Mouse (Mus musculus): ENCODE data around the gene Mef2c. TPM values are rescaled to one million over a fixed set of nuclear protein-coding genes. Genes with fewer than 3 reads are reported as not detected.
A peak's percentile ranks its signal among the peaks of the same experiment; 100 is the strongest.

Mef2c gene
- 30.7 and 32.8 TPM in 2 replicates for polyA plus RNA-seq (2014; fragmentation: Nextera tagmentation; extraction: Ambion mirVana)

DNA sequence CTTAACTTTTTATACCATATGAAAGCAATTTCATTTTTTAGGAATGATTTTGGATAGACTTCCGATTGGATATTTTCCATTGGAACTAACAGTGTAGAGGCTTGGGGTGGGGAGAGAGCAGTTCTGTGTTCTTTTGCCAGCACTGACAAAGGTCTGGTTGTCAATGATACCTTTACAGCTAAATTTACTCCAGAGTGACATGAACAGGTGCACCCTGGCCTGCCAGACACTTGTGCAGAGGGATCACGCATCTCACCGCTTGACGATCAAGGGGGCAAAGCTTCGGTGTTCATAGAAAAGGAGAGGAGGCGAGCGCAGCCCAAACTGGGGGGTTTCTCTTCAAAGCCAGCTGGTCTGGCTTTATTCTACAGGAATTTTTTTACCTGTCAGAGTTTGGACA is at the start of gene Mef2c:
Mef2c (plus strand) TSS at position 116 of the 400 bp plus-strand sequence.
- Histone ChIP-seq H3K4me2 (replicated peaks) (no peak within 1 kb of the TSS), H3K27me3 (ENCODE audit: control insufficient read depth, insufficient read depth, low read length) (no peaks in the 10 kb centered on the region), H3K9me3 (ENCODE audit: control insufficient read depth, low read length) (no peaks in the 10 kb centered on the region), H3K4me1 (replicated peaks; ENCODE audit: control insufficient read depth, insufficient read depth, low read length) (no peaks in the 10 kb centered on the region), H3K36me3 (replicated peaks; ENCODE audit: control insufficient read depth, insufficient read depth) (no peaks in the 10 kb centered on the region), H3K9ac (no peak within 1 kb of the TSS), H3K27ac (no peak within 1 kb of the TSS), H3K4me3 (replicated peaks; ENCODE audit: low read length) (no peak within 1 kb of the TSS)
- no peak for DNase-seq (ENCODE audit: low spot score)
- 85% methylated on average over 7 of the region's 7 CpGs for WGBS
- no peak for ATAC-seq (ENCODE audit: low FRiP score)

DNA sequence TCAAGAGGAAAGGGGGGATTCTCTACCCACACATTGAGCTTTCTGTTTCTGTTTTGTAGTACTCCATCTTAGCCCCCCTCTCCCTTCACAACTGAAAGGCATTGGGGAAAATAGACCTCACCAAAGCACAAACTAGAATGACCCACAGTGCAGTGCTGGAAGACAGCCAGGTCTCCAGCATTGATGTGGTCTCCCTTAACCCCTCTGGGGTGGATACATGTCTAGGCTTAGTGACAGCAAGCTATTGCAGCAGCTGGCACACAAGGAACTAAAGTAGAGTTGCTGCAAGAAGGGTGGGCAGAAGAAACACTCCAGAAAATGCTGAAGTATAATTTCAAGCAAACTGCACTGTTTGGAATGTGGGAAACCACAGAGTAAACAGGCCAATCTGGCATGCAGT is 45.1 kb upstream of the Mef2c start:
- ATAC-seq (ENCODE audit: low FRiP score) (peak; percentile 62; the same call in 1 of the 2 replicates), DNase-seq (ENCODE audit: low spot score) (peak; percentile 31)
- H3K9me3 ChIP-seq (ENCODE audit: control insufficient read depth, low read length): no peaks in the 10 kb centered on the region
- no peak overlapping the region for H3K4me3 ChIP-seq (replicated peaks; ENCODE audit: low read length)
- no peak overlapping the region for H3K9ac ChIP-seq
- no peaks in the 10 kb centered on the region for H3K4me1 ChIP-seq (replicated peaks; ENCODE audit: control insufficient read depth, insufficient read depth, low read length)
- no peaks in the 10 kb centered on the region for H3K36me3 ChIP-seq (replicated peaks; ENCODE audit: control insufficient read depth, insufficient read depth)
- no peaks in the 10 kb centered on the region for H3K27me3 ChIP-seq (ENCODE audit: control insufficient read depth, insufficient read depth, low read length)
- no peak overlapping the region for H3K4me2 ChIP-seq (replicated peaks)
- no peak overlapping the region for H3K27ac ChIP-seq

DNA sequence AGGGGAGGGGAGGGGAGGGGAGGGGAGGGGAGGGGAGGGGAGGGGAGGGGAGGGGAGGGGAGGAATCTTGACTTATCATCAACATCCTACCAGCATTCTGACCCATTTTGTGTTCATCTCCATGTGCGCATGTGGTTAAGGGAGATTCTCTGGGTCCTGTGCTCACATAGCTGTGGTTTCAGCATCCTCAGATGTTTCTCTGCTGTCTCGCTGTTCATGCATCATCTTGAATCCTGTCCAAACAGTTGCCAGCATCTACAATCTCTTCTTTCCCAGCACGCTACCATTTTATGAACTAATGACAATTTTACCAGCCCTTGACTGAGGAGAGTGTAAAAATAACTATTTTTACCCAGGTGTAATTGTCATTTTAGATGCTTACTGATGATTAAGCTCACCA is 44.2 kb upstream of the Mef2c start:
- Histone ChIP-seq H3K4me1 (replicated peaks; ENCODE audit: control insufficient read depth, insufficient read depth, low read length) (no peaks in the 10 kb centered on the region), H3K4me3 (replicated peaks; ENCODE audit: low read length) (no peak overlapping the region), H3K9ac (no peak overlapping the region), H3K27me3 (ENCODE audit: control insufficient read depth, insufficient read depth, low read length) (no peaks in the 10 kb centered on the region), H3K36me3 (replicated peaks; ENCODE audit: control insufficient read depth, insufficient read depth) (no peaks in the 10 kb centered on the region), H3K4me2 (replicated peaks) (no peak overlapping the region), H3K27ac (no peak overlapping the region), H3K9me3 (ENCODE audit: control insufficient read depth, low read length) (no peaks in the 10 kb centered on the region)
- DNase-seq (ENCODE audit: low spot score) (no peak), ATAC-seq (ENCODE audit: low FRiP score) (no peak)
- WGBS: 95% methylated on average over 3 of the region's 3 CpGs

DNA sequence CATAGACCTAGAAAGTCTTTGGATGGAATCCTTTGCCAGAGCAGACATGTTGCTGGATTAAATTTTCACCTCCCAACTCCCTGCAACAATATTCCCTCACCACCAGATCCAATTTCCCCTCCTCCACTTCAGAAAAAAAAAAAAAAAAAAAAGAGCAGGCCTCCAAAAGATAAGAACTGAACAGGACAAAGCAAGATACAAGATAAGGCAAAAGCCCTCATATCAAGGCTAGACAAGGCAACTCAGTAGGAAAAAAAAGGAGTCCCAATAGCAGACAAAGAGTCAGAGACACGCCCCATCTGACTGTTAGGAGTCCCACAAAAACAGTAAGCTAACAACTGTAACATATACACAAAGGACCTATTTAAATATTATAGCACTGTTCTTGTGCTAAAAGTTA is 43.2 kb upstream of the Mef2c start:
- H3K36me3 ChIP-seq (replicated peaks; ENCODE audit: control insufficient read depth, insufficient read depth): no peaks in the 10 kb centered on the region
- H3K9ac ChIP-seq: no peak overlapping the region
- no peaks in the 10 kb centered on the region for H3K9me3 ChIP-seq (ENCODE audit: control insufficient read depth, low read length)
- DNase-seq (ENCODE audit: low spot score) (no peak), ATAC-seq (ENCODE audit: low FRiP score) (no peak)
- H3K27me3 ChIP-seq (ENCODE audit: control insufficient read depth, insufficient read depth, low read length): no peaks in the 10 kb centered on the region
- H3K4me2 ChIP-seq (replicated peaks): no peak overlapping the region
- H3K4me1 ChIP-seq (replicated peaks; ENCODE audit: control insufficient read depth, insufficient read depth, low read length): no peaks in the 10 kb centered on the region
- H3K4me3 ChIP-seq (replicated peaks; ENCODE audit: low read length): no peak overlapping the region
- no peak overlapping the region for H3K27ac ChIP-seq
- 84% methylated on average over 1 of the region's 1 CpGs for WGBS

DNA sequence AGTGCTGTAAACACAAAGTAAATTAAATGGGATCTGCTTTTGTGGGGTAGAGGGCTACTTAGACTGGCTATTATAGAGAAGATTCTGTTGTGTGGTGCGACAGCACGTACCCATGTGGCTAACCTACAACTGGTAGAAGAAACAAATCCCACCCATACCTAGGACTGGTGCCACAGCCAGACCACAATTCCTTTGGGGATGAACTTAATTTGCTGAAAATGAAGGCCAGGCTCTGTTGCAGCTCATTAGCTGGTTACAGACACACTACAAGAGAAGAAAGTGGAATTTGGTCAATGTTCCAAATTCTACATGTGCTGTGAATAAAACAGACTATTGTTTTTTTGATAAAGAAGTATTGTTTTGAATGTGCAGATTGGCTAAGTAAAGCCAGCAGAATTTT is 42.3 kb upstream of the Mef2c start:
- no peak for ATAC-seq (ENCODE audit: low FRiP score)
- H3K4me1 ChIP-seq (replicated peaks; ENCODE audit: control insufficient read depth, insufficient read depth, low read length): no peaks in the 10 kb centered on the region
- H3K4me3 ChIP-seq (replicated peaks; ENCODE audit: low read length): no peak overlapping the region
- H3K4me2 ChIP-seq (replicated peaks): no peak overlapping the region
- no peak overlapping the region for H3K9ac ChIP-seq
- H3K27ac ChIP-seq: no peak overlapping the region
- DNase-seq (ENCODE audit: low spot score): no peak
- WGBS: 90% methylated on average over 2 of the region's 2 CpGs
- H3K9me3 ChIP-seq (ENCODE audit: control insufficient read depth, low read length): no peaks in the 10 kb centered on the region
- H3K36me3 ChIP-seq (replicated peaks; ENCODE audit: control insufficient read depth, insufficient read depth): no peaks in the 10 kb centered on the region
- no peaks in the 10 kb centered on the region for H3K27me3 ChIP-seq (ENCODE audit: control insufficient read depth, insufficient read depth, low read length)

DNA sequence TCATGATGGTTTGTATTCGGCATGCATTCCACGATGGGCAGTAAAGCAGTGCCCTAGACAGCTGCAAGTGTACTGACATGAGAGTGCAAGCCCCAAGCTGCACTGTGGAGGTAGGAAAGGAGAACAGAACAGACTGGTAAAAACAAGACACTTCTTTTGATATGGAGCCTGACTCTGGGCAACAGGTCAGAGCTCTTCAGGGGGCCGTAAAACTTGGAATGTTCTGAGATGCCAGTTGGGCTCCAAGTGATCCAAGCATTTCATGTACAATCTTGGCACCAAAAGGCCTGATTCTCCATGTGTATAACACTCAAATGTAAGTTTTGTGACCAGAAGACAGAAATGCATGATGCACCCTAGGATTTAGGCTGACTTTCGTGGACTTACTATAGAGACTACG is 37.1 kb upstream of the Mef2c start:
- no peak overlapping the region for H3K4me2 ChIP-seq (replicated peaks)
- no peak overlapping the region for H3K4me3 ChIP-seq (replicated peaks; ENCODE audit: low read length)
- DNase-seq (ENCODE audit: low spot score) (no peak), ATAC-seq (ENCODE audit: low FRiP score) (no peak)
- no peaks in the 10 kb centered on the region for H3K27me3 ChIP-seq (ENCODE audit: control insufficient read depth, insufficient read depth, low read length)
- H3K9ac ChIP-seq: no peak overlapping the region
- H3K27ac ChIP-seq: no peak overlapping the region
- no peaks in the 10 kb centered on the region for H3K9me3 ChIP-seq (ENCODE audit: control insufficient read depth, low read length)
- WGBS: 94% methylated on average over 5 of the region's 5 CpGs
- no peaks in the 10 kb centered on the region for H3K36me3 ChIP-seq (replicated peaks; ENCODE audit: control insufficient read depth, insufficient read depth)
- H3K4me1 ChIP-seq (replicated peaks; ENCODE audit: control insufficient read depth, insufficient read depth, low read length): no peaks in the 10 kb centered on the region

DNA sequence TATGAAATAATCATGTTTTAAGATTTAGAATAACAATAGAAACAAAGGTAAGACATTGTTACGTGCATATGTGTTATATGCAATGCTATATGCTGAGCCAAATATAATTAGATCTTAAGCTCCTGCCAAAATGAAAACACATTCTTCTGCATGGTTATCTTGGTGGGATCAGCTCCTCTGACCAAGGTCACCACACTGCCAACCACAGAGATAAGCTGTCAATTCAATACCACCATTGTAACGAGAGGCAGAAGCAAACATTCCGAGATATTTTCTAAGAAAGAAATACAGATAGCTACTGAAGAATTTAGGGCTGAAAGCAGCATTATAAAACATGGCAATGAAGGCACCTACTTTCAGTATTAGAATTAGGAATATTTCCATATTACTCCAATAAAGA is 35.0 kb upstream of the Mef2c start:
- no peak overlapping the region for H3K4me2 ChIP-seq (replicated peaks)
- no peaks in the 10 kb centered on the region for H3K27me3 ChIP-seq (ENCODE audit: control insufficient read depth, insufficient read depth, low read length)
- DNase-seq (ENCODE audit: low spot score) (no peak), ATAC-seq (ENCODE audit: low FRiP score) (no peak)
- 88% methylated on average over 3 of the region's 3 CpGs for WGBS
- H3K4me1 ChIP-seq (replicated peaks; ENCODE audit: control insufficient read depth, insufficient read depth, low read length): no peaks in the 10 kb centered on the region
- no peak overlapping the region for H3K9ac ChIP-seq
- H3K4me3 ChIP-seq (replicated peaks; ENCODE audit: low read length): no peak overlapping the region
- no peaks in the 10 kb centered on the region for H3K9me3 ChIP-seq (ENCODE audit: control insufficient read depth, low read length)
- H3K36me3 ChIP-seq (replicated peaks; ENCODE audit: control insufficient read depth, insufficient read depth): no peaks in the 10 kb centered on the region
- no peak overlapping the region for H3K27ac ChIP-seq

DNA sequence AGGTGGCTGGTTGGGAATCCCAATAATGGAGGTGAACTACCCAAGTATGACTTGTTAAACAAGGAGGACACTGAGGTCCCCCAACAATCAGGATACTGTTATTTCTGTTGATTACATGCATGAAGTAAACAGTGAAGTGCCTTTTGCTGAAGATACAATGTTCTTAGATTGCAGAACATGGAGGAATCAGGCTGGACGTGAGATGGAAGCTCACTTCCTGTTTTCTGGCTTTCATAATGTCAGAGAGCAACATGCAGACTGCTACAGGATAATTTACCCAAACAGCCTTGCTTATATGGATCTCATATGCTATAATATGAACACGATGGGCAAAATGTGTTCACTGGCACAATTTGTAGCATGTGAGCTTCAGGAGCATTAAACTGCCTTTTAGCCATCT is 30.1 kb upstream of the Mef2c start:
- H3K9me3 ChIP-seq (ENCODE audit: control insufficient read depth, low read length): no peaks in the 10 kb centered on the region
- ATAC-seq (ENCODE audit: low FRiP score): no peak
- H3K27ac ChIP-seq: no peak overlapping the region
- H3K36me3 ChIP-seq (replicated peaks; ENCODE audit: control insufficient read depth, insufficient read depth): no peaks in the 10 kb centered on the region
- H3K4me1 ChIP-seq (replicated peaks; ENCODE audit: control insufficient read depth, insufficient read depth, low read length): no peaks in the 10 kb centered on the region
- no peak overlapping the region for H3K9ac ChIP-seq
- no peak overlapping the region for H3K4me3 ChIP-seq (replicated peaks; ENCODE audit: low read length)
- no peak overlapping the region for H3K4me2 ChIP-seq (replicated peaks)
- H3K27me3 ChIP-seq (ENCODE audit: control insufficient read depth, insufficient read depth, low read length): no peaks in the 10 kb centered on the region
- DNase-seq (ENCODE audit: low spot score): no peak
- 89% methylated on average over 2 of the region's 2 CpGs for WGBS

DNA sequence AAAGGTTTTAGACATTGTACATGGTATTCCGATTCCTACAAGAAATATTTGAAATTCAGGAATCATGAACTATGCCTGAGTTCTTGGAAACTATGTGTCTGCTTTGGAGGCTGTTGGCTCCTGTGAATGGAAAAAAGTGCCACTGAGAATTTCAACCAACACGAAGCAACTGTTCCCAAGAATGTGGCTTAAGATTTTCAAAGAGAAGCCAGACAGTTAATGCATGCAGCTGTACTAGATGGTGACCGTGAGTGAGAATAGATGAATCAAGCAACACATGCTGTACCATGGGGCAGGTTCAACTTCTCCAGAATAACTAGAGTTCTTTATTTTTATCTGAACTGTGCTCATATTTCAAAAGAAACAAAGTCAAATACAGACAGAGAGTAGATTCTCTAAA is 23.4 kb upstream of the Mef2c start:
- Histone ChIP-seq H3K27me3 (ENCODE audit: control insufficient read depth, insufficient read depth, low read length) (no peaks in the 10 kb centered on the region), H3K9ac (no peak overlapping the region), H3K4me1 (replicated peaks; ENCODE audit: control insufficient read depth, insufficient read depth, low read length) (no peaks in the 10 kb centered on the region), H3K4me2 (replicated peaks) (no peak overlapping the region), H3K36me3 (replicated peaks; ENCODE audit: control insufficient read depth, insufficient read depth) (no peaks in the 10 kb centered on the region), H3K27ac (no peak overlapping the region), H3K9me3 (ENCODE audit: control insufficient read depth, low read length) (no peaks in the 10 kb centered on the region), H3K4me3 (replicated peaks; ENCODE audit: low read length) (no peak overlapping the region)
- WGBS: 83% methylated on average over 3 of the region's 3 CpGs
- DNase-seq (ENCODE audit: low spot score) (no peak), ATAC-seq (ENCODE audit: low FRiP score) (no peak)

DNA sequence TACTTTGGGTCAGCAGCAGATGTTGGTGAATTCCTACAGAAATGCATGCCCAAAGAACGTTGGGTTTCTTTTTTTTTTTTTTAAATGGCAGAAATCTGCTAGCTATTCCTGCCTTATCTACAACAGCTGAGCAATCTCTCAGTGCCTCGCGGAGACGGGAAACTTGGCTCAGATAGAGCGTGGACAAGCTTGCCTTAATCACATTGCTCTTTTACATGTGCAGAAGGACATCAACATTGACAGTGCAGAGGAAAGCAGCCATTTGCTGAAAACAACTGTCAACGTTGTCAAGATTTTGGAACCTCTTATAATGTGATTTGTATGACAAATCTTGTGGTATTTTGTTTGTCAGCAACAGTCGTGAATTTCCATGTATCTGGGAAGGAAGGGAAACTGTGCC is 22.5 kb upstream of the Mef2c start:
- WGBS: 87% methylated on average over 7 of the region's 7 CpGs

More for the DNA sequence above, 22.5 kb upstream of the Mef2c start:
- ATAC-seq (ENCODE audit: low FRiP score) (no peak), DNase-seq (ENCODE audit: low spot score) (no peak)
- Histone ChIP-seq H3K4me2 (replicated peaks) (no peak overlapping the region), H3K36me3 (replicated peaks; ENCODE audit: control insufficient read depth, insufficient read depth) (no peaks in the 10 kb centered on the region), H3K9me3 (ENCODE audit: control insufficient read depth, low read length) (no peaks in the 10 kb centered on the region), H3K4me3 (replicated peaks; ENCODE audit: low read length) (no peak overlapping the region), H3K27ac (no peak overlapping the region), H3K4me1 (replicated peaks; ENCODE audit: control insufficient read depth, insufficient read depth, low read length) (no peaks in the 10 kb centered on the region), H3K27me3 (ENCODE audit: control insufficient read depth, insufficient read depth, low read length) (no peaks in the 10 kb centered on the region), H3K9ac (no peak overlapping the region)
